Mouse (Mus musculus) spleen, adult 2 months (tissue): ENCODE measurements around the gene 2700097O09Rik. TPM values are rescaled to one million over a fixed set of nuclear protein-coding genes. Genes with fewer than 3 reads are reported as not detected.

Source experiments
- DNase-seq, 2 experiments: peaks; one replicate each; pipeline versions ENCODE4 v3.0.0 to v3.0.0-alpha.2; 2012 to 2021; ENCODE audit warnings: low spot score in 2 of 2, low read depth in 1 of 2
- H3K27ac ChIP-seq: fragments of 200-500 bp; 2 replicates; pipeline ENCODE4 v1.5.1; 2012; ENCODE audit warnings: low read length, inconsistent platforms; ENCODE audit not compliant: insufficient read depth
- H3K27me3 ChIP-seq: fragments of 200-500 bp; 2 replicates; pipeline ENCODE4 v1.6.1; 2012; ENCODE audit warnings: mild to moderate bottlenecking, moderate library complexity, low read length, inconsistent platforms; ENCODE audit not compliant: control insufficient read depth, insufficient read depth
- H3K36me3 ChIP-seq: fragments of 200-500 bp; 2 replicates; pipeline ENCODE4 v1.6.1; 2012; ENCODE audit warnings: mild to moderate bottlenecking, low read length, inconsistent platforms; ENCODE audit not compliant: control insufficient read depth, insufficient read depth
- H3K4me1 ChIP-seq: fragments of 200-500 bp; 2 replicates; pipeline ENCODE4 v1.6.1; 2011; ENCODE audit warnings: inconsistent platforms; ENCODE audit not compliant: control insufficient read depth, insufficient read depth, insufficient read length
- H3K4me3 ChIP-seq: fragments of 200-500 bp; 2 replicates; pipeline ENCODE4 v1.5.1; 2011; ENCODE audit warnings: mild to moderate bottlenecking, inconsistent platforms; ENCODE audit not compliant: insufficient read depth, insufficient read length; ENCODE audit errors: extremely low read depth
- CTCF ChIP-seq: fragments of 200-500 bp; IDR thresholded peaks from 2 replicates; pipeline ENCODE4 v1.5.1; 2011; ENCODE audit warnings: mild to moderate bottlenecking, inconsistent platforms; ENCODE audit not compliant: insufficient read depth, insufficient read length, insufficient replicate concordance; ENCODE audit errors: extremely low read depth
- POLR2A ChIP-seq: fragments of 200-500 bp; IDR thresholded peaks from 2 replicates; pipeline ENCODE4 v1.6.1; 2011; ENCODE audit warnings: low read depth, low read length, inconsistent platforms
- WGBS: fragments of 180-500 bp; shearing (Covaris S2); methylation state at CpG from one replicate; pipeline ENCODE4 v1.1.7; 2018; 5-methylcytosine and 5-hydroxymethylcytosine counted together
- polyA plus RNA-seq: library from polyadenylated mRNA; depleted of rRNA; stranded (reverse); fragments of >200 nt; gene quantifications from 2 replicates; pipeline ENCODE4 v1.2.3, GENCODE M21; 2012; rRNA removed

The 2700097O09Rik gene
- polyA plus RNA-seq, 1 experiment: 3.1 TPM

GRCm38 (mm10) chr12:54999016-54999690, 80.8 kb downstream of the 2700097O09Rik start:
- H3K27ac ChIP-seq: peak overlapping the region; percentile 65
- 9% methylated on average over 14 of the region's 14 CpGs for WGBS
- H3K4me1 ChIP-seq: peaks cover 16% of the 10 kb centered on the region; the same call in 1 of the 2 replicates
- TF ChIP-seq POLR2A (peak; percentile 39; the same call in 1 of the 2 replicates), CTCF (no peak)
- H3K4me3 ChIP-seq: peak overlapping the region; percentile 2; the same call in 1 of the 2 replicates
- DNase-seq: peak; percentile 73 to 88
- H3K36me3 ChIP-seq: no peaks in the 10 kb centered on the region
- no peaks in the 10 kb centered on the region for H3K27me3 ChIP-seq

- no peak for DNase-seq
- Histone ChIP-seq H3K4me3 (no peak overlapping the region), H3K36me3 (no peaks in the 10 kb centered on the region), H3K4me1 (peaks cover 18% of the 10 kb centered on the region; the same call in 1 of the 2 replicates), H3K27me3 (no peaks in the 10 kb centered on the region), H3K27ac (peak overlapping the region; percentile 65)
- WGBS: 29% methylated on average over 5 of the region's 5 CpGs
- no peak for TF ChIP-seq POLR2A
- no peak for TF ChIP-seq CTCF
Measured at GRCm38 (mm10) chr12:54998411-54998810, 81.5 kb downstream of the 2700097O09Rik start.

DNA sequence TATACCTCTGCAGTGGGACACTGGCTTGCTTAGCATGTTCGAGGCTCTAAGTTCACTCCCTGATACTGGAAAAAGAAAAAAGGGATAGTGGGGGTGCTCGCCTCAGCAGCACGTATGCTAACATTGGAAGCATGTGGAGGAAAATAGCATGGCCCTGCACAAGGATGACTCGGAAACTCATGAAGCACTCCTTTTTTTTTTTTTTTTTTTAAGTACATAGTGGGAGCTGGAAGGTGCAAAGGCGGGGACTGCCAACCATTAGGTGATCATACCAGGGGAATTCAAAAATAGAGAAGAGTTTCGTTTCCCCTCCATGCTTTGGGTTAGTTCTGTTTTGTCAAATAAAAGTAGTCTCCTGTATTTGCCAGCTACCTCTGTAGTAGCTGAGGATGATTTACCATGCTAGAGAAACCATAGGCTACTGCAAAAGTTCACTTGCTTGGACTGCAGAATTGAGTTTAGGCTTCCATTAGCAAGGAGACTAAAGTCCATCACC, 82.9 kb downstream of the 2700097O09Rik start:
- Histone ChIP-seq H3K27ac (peak overlapping the region; percentile 45), H3K36me3 (no peaks in the 10 kb centered on the region), H3K27me3 (no peaks in the 10 kb centered on the region), H3K4me3 (no peak overlapping the region), H3K4me1 (peaks cover 22% of the 10 kb centered on the region; the same call in 1 of the 2 replicates)
- TF ChIP-seq CTCF (no peak), POLR2A (no peak)
- 58% methylated on average over 6 of the region's 6 CpGs for WGBS
- no peak for DNase-seq

GRCm38 (mm10) chr12:54995965-54996364, 83.9 kb downstream of the 2700097O09Rik start:
- WGBS: 94% methylated on average over 3 of the region's 3 CpGs
- no peaks in the 10 kb centered on the region for H3K27me3 ChIP-seq
- no peak for TF ChIP-seq CTCF
- TF ChIP-seq POLR2A: no peak
- no peak overlapping the region for H3K27ac ChIP-seq
- no peak for DNase-seq
- H3K4me3 ChIP-seq: no peak overlapping the region
- peaks cover 22% of the 10 kb centered on the region; the same call in 1 of the 2 replicates for H3K4me1 ChIP-seq
- H3K36me3 ChIP-seq: no peaks in the 10 kb centered on the region

Other genes starting within 250 kb of the 2700097O09Rik start
- gene Cfl2, start 217.2 kb downstream of the 2700097O09Rik start, polyA plus RNA-seq: 2.0 and 3.4 TPM in 2 replicates
- gene Gm20403, start 93.6 kb downstream of the 2700097O09Rik start, polyA plus RNA-seq: not detected in 2 replicates
- 8.1 and 8.2 TPM in 2 replicates for gene Baz1a, start 65.8 kb downstream of the 2700097O09Rik start, polyA plus RNA-seq
- gene Srp54a, start 152 bp upstream of the 2700097O09Rik start, polyA plus RNA-seq: 10.5 and 10.6 TPM in 2 replicates
- 3.4 and 4.9 TPM in 2 replicates for gene Fam177a, start 44.4 kb upstream of the 2700097O09Rik start, polyA plus RNA-seq
- gene Srp54b, start 75.0 kb upstream of the 2700097O09Rik start, polyA plus RNA-seq: 15.2 and 16.2 TPM in 2 replicates
- not detected in 2 replicates for gene 1700047I17Rik2, start 119.5 kb upstream of the 2700097O09Rik start, polyA plus RNA-seq
- gene Srp54c, start 150.1 kb upstream of the 2700097O09Rik start, polyA plus RNA-seq: 2.6 and 3.8 TPM in 2 replicates
- 1.4 and 1.7 TPM in 2 replicates for gene 1110008L16Rik, start 219.5 kb upstream of the 2700097O09Rik start, polyA plus RNA-seq
- gene Ppp2r3c, start 222.9 kb upstream of the 2700097O09Rik start, polyA plus RNA-seq: 1.1 and 1.2 TPM in 2 replicates